Mouse (Mus musculus) hindbrain, embryonic 14.5 days (tissue): ENCODE data around the gene Vopp1. TPM values are rescaled to one million over a fixed set of nuclear protein-coding genes. Genes with fewer than 3 reads are reported as not detected.

Source experiments
- ATAC-seq: fragments of 200-750 bp; cut with Nextera tagmentation; 2 replicates; pipeline ENCODE4 v1.8.0; 2017; ENCODE audit warnings: moderate number of reproducible peaks, mild to moderate bottlenecking, moderate TSS enrichment, moderate library complexity; ENCODE audit not compliant: low FRiP score
- DNase-seq: peaks from one replicate; pipeline ENCODE4 v3.0.0-alpha.2; 2015; ENCODE audit warnings: low spot score
- H3K27ac ChIP-seq: fragments of 300-500 bp; sonication (generic); 2 replicates; pipeline ENCODE4 v1.5.1; 2014; ENCODE audit warnings: mild to moderate bottlenecking, moderate library complexity
- H3K27me3 ChIP-seq: fragments of 300-500 bp; sonication (generic); 2 replicates; pipeline ENCODE4 v1.6.1; 2014; ENCODE audit warnings: mild to moderate bottlenecking, low read length, mixed read lengths; ENCODE audit not compliant: control insufficient read depth, insufficient read depth
- H3K36me3 ChIP-seq: fragments of 300-500 bp; sonication (generic); replicated peaks from 2 replicates; pipeline ENCODE4 v1.6.1; 2014; ENCODE audit not compliant: control insufficient read depth, insufficient read depth
- H3K4me1 ChIP-seq: fragments of 300-500 bp; sonication (generic); replicated peaks from 2 replicates; pipeline ENCODE4 v1.6.1; 2014; ENCODE audit warnings: antibody characterized with exemption, low read length, mixed read lengths; ENCODE audit not compliant: control insufficient read depth, insufficient read depth
- H3K4me2 ChIP-seq: fragments of 300-500 bp; sonication (generic); replicated peaks from 2 replicates; pipeline ENCODE4 v1.6.1; 2014; ENCODE audit warnings: mild to moderate bottlenecking, moderate library complexity
- H3K4me3 ChIP-seq: fragments of 300-500 bp; sonication (generic); replicated peaks from 2 replicates; pipeline ENCODE4 v1.5.1; 2014; ENCODE audit warnings: mild to moderate bottlenecking, low read length
- H3K9ac ChIP-seq: fragments of 300-500 bp; sonication (generic); 2 replicates; pipeline ENCODE4 v1.6.1; 2014
- H3K9me3 ChIP-seq: fragments of 300-500 bp; sonication (generic); 2 replicates; pipeline ENCODE4 v1.6.1; 2016; ENCODE audit warnings: low read length; ENCODE audit not compliant: control insufficient read depth
- WGBS: fragments of 180-500 bp; shearing (Covaris S2); extraction: QIAGEN DNeasy Blood & Tissue Kit; methylation state at CpG from one replicate; pipeline ENCODE4 v1.1.7; 2014; 5-methylcytosine and 5-hydroxymethylcytosine counted together
- polyA plus RNA-seq: library from polyadenylated mRNA; unstranded; fragments of >200 nt; fragmentation: Nextera tagmentation; extraction: Ambion mirVana; gene quantifications from 2 replicates; pipeline ENCODE4 v1.2.1, GENCODE M21; 2014

Vopp1 gene
- polyA plus RNA-seq, 1 experiment from 2014 or later: 113 TPM

DNA sequence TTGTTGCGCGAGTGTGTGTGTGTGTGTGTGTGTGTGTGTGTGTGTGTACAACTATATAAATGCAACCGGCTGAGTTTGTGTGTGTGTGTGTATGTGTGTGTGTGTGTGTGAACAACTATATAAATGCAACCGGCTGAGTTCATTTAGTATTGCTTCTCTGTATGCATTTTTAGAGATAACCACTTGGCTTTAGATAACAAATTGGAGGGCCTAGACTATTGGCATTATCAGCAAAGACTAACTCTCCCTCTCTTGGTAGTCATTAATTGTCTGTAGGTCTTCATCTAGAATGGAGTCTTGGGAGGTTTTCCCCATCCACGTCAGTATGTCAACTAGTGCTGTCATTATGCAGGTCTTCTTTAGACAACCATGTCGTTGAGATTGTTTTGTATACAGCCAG, 37.6 kb downstream of the Vopp1 start:
- Histone ChIP-seq H3K4me3 (no peak overlapping the region), H3K27ac (no peak overlapping the region), H3K36me3 (peaks cover 12% of the 10 kb centered on the region), H3K9ac (no peak overlapping the region), H3K27me3 (no peaks in the 10 kb centered on the region), H3K9me3 (no peaks in the 10 kb centered on the region), H3K4me1 (no peaks in the 10 kb centered on the region), H3K4me2 (no peak overlapping the region)
- DNase-seq: no peak
- 89% methylated on average over 6 of the region's 6 CpGs for WGBS
- ATAC-seq: no peak

GRCm38 (mm10) chr6:57784251-57784650, 40.7 kb downstream of the Vopp1 start:
- H3K27ac ChIP-seq: no peak overlapping the region
- no peak overlapping the region for H3K4me3 ChIP-seq
- DNase-seq: no peak
- H3K36me3 ChIP-seq: peaks cover 12% of the 10 kb centered on the region
- H3K9me3 ChIP-seq: no peaks in the 10 kb centered on the region
- no peaks in the 10 kb centered on the region for H3K4me1 ChIP-seq
- ATAC-seq: no peak
- H3K9ac ChIP-seq: no peak overlapping the region
- 98% methylated on average over 1 of the region's 1 CpGs for WGBS
- no peak overlapping the region for H3K4me2 ChIP-seq
- no peaks in the 10 kb centered on the region for H3K27me3 ChIP-seq

DNA sequence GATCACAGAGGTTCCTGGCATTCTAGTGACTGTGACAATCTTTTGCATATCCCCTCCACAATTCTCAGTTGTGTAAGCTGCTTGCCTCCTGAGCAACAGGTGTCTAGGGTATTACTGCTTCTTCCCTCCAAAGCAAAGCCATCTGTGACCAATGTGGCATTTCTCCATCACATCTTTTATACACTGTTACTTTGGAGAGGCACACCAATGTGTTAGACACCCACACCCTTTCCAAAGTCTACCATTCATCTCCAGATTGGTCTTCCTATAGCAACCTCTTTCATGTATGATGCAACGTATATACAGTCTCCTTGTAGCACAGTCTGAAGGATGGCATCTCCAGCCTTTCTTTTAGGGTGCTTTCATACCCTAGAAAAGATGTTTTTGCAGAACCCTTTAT, 42.3 kb downstream of the Vopp1 start:
- H3K9ac ChIP-seq: no peak overlapping the region
- 95% methylated on average over 1 of the region's 1 CpGs for WGBS
- no peaks in the 10 kb centered on the region for H3K4me1 ChIP-seq
- no peaks in the 10 kb centered on the region for H3K27me3 ChIP-seq
- ATAC-seq: no peak
- H3K27ac ChIP-seq: no peak overlapping the region
- no peak overlapping the region for H3K4me2 ChIP-seq
- no peak for DNase-seq
- peaks cover 2% of the 10 kb centered on the region for H3K36me3 ChIP-seq
- no peaks in the 10 kb centered on the region for H3K9me3 ChIP-seq
- H3K4me3 ChIP-seq: no peak overlapping the region

- Histone ChIP-seq H3K27me3 (no peaks in the 10 kb centered on the region), H3K9me3 (no peaks in the 10 kb centered on the region), H3K36me3 (no peaks in the 10 kb centered on the region; the same call in 1 of the 2 replicates), H3K4me2 (no peak overlapping the region), H3K27ac (no peak overlapping the region), H3K9ac (no peak overlapping the region), H3K4me1 (no peaks in the 10 kb centered on the region), H3K4me3 (no peak overlapping the region)
- DNase-seq (no peak), ATAC-seq (no peak)
- 95% methylated on average over 3 of the region's 3 CpGs for WGBS
Measured at GRCm38 (mm10) chr6:57780359-57780758, 44.6 kb downstream of the Vopp1 start.

DNA sequence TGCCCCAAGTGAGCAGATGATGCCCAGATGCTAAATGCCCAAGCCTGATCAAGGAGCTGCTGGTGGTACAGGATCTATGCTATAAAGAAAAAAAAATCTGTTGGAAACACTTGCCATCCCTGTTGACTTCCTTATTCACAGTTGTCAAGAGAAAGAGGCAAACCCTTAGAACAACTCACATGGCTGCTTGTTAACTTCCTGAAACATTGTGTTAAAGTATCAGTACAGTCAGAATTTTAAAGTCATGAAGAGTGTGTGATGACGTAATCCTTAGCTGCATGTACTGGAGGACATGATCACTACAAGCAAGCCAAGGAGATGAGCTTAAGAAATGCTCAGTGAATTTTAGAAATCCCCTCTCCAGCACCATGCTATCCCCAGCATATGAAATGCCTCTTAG, 51.2 kb downstream of the Vopp1 start:
- Histone ChIP-seq H3K4me2 (no peak overlapping the region), H3K4me3 (no peak overlapping the region), H3K9me3 (no peaks in the 10 kb centered on the region), H3K27ac (no peak overlapping the region), H3K36me3 (peaks cover 30% of the 10 kb centered on the region), H3K4me1 (no peaks in the 10 kb centered on the region), H3K9ac (no peak overlapping the region), H3K27me3 (no peaks in the 10 kb centered on the region)
- ATAC-seq (no peak), DNase-seq (no peak)
- WGBS: 95% methylated on average over 1 of the region's 1 CpGs

GRCm38 (mm10) chr6:57770467-57771190, 54.3 kb downstream of the Vopp1 start:
- no peaks in the 10 kb centered on the region for H3K9me3 ChIP-seq
- H3K4me1 ChIP-seq: no peaks in the 10 kb centered on the region
- no peak overlapping the region for H3K9ac ChIP-seq
- ATAC-seq: no peak
- no peak overlapping the region for H3K27ac ChIP-seq
- no peak for DNase-seq
- no peak overlapping the region for H3K4me2 ChIP-seq
- no peaks in the 10 kb centered on the region for H3K27me3 ChIP-seq
- H3K4me3 ChIP-seq: no peak overlapping the region
- 92% methylated on average over 1 of the region's 1 CpGs for WGBS
- peaks cover 38% of the 10 kb centered on the region for H3K36me3 ChIP-seq

GRCm38 (mm10) chr6:57768948-57769525, 55.9 kb downstream of the Vopp1 start:
- no peaks in the 10 kb centered on the region for H3K27me3 ChIP-seq
- no peak overlapping the region for H3K4me3 ChIP-seq
- WGBS: 94% methylated on average over 7 of the region's 7 CpGs
- H3K9ac ChIP-seq: no peak overlapping the region
- no peak overlapping the region for H3K4me2 ChIP-seq
- no peak for ATAC-seq
- no peaks in the 10 kb centered on the region for H3K4me1 ChIP-seq
- no peaks in the 10 kb centered on the region for H3K9me3 ChIP-seq
- H3K27ac ChIP-seq: no peak overlapping the region
- H3K36me3 ChIP-seq: peaks cover 29% of the 10 kb centered on the region
- no peak for DNase-seq

DNA sequence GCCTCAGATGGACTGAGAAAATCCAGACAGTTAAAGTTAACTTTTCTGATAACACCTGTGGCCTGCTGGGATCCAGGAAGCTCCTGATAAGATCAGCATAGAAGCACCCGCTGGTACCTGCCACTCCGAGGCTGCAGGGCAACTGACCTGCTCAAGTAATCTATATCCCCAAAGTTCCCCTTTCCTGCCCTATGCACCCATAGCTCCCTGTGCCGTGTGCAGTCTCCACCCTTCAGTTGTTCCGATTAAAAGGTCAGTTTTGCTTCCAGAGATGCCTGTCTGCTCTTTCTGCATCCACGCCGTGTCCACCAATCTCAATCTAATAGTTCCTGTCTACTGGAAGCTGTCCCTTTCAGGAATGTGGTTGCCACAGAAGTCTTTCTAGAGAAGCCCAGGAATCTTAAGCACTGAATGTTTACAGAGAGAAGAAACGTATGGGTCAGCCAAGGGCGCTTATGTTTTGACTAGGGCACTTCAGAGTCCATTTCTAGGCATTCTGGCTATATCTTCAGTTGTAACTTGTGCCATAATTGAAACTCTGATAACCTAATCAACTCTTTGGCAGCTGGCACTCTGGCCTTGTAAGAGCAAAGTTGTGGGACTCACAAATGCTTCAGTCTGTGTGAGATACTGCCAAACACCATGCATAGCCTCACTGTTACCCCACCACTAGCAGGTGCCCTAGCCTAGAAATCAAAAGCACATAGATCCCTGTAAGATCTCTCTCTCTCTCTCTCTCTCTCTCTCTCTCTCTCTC, 57.7 kb downstream of the Vopp1 start:
- Histone ChIP-seq H3K36me3 (peaks cover 16% of the 10 kb centered on the region), H3K4me3 (no peak overlapping the region), H3K27me3 (no peaks in the 10 kb centered on the region), H3K9me3 (no peaks in the 10 kb centered on the region), H3K27ac (no peak overlapping the region), H3K9ac (no peak overlapping the region), H3K4me2 (no peak overlapping the region), H3K4me1 (no peaks in the 10 kb centered on the region)
- ATAC-seq (no peak), DNase-seq (no peak)
- 90% methylated on average over 8 of the region's 8 CpGs for WGBS

DNA sequence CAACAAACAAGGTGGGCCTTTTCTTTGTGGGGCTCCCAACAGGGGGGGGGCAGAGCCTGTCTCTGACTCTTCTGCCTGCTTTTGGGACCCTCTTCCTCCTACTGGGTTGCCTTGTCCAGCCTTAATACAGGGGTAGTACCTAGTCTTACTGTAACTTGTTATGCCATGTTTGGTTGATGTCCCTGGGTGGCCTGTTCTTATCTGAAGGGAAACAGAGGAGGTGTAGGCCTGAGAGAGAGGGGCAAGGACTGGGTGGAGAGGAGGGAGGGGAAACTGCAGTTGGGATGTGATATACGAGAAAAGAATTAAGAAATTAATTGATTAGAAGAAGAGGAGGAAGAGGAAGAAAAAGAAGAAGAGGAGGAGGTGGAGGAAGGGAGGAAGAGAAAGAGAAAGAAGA, 58.7 kb downstream of the Vopp1 start:
- no peak for ATAC-seq
- Histone ChIP-seq H3K9me3 (no peaks in the 10 kb centered on the region), H3K36me3 (peaks cover 25% of the 10 kb centered on the region), H3K4me3 (no peak overlapping the region), H3K4me1 (no peaks in the 10 kb centered on the region), H3K4me2 (no peak overlapping the region), H3K27ac (no peak overlapping the region), H3K27me3 (no peaks in the 10 kb centered on the region), H3K9ac (no peak overlapping the region)
- no peak for DNase-seq
- WGBS: 93% methylated on average over 1 of the region's 1 CpGs
